Mouse (Mus musculus) embryonic facial prominence, embryonic 14.5 days (tissue): Measurements from ENCODE around the gene Gbx2. TPM values are rescaled to one million over a fixed set of nuclear protein-coding genes. Genes with fewer than 3 reads are reported as not detected.

Experiments used
- ATAC-seq: fragments of 200-750 bp; cut with Nextera tagmentation; 2 replicates; pipeline ENCODE4 v1.8.0; 2017; ENCODE audit warnings: low read depth, moderate number of reproducible peaks, moderate TSS enrichment
- DNase-seq: peaks from one replicate; pipeline ENCODE4 v3.0.0-alpha.2; 2015; ENCODE audit warnings: low spot score
- H3K27ac ChIP-seq: fragments of 300-500 bp; sonication (generic); replicated peaks from 2 replicates; pipeline ENCODE4 v1.5.1; 2014; ENCODE audit warnings: low read depth, mild to moderate bottlenecking, low read length, moderate library complexity
- H3K27me3 ChIP-seq: fragments of 300-500 bp; sonication (generic); replicated peaks from 2 replicates; pipeline ENCODE4 v1.6.1; 2014; ENCODE audit warnings: low read length; ENCODE audit not compliant: control insufficient read depth, insufficient read depth
- H3K36me3 ChIP-seq: fragments of 300-500 bp; sonication (generic); 2 replicates; pipeline ENCODE4 v1.6.1; 2014; ENCODE audit warnings: low read length, mixed read lengths; ENCODE audit not compliant: control insufficient read depth, insufficient read depth
- H3K4me1 ChIP-seq: fragments of 300-500 bp; sonication (generic); 2 replicates; pipeline ENCODE4 v1.6.1; 2014; ENCODE audit warnings: antibody characterized with exemption, low read length; ENCODE audit not compliant: control insufficient read depth, insufficient read depth
- H3K4me2 ChIP-seq: fragments of 300-500 bp; sonication (generic); 2 replicates; pipeline ENCODE4 v1.6.1; 2014; ENCODE audit warnings: low read depth, mild to moderate bottlenecking, low read length, moderate library complexity, mixed read lengths
- H3K4me3 ChIP-seq: fragments of 300-500 bp; sonication (generic); 2 replicates; pipeline ENCODE4 v1.5.1; 2014; ENCODE audit warnings: low read depth, mild to moderate bottlenecking, low read length
- H3K9ac ChIP-seq: fragments of 300-500 bp; sonication (generic); 2 replicates; pipeline ENCODE4 v1.6.1; 2014; ENCODE audit warnings: low read depth, mild to moderate bottlenecking, low read length, moderate library complexity, mixed read lengths
- H3K9me3 ChIP-seq: fragments of 300-500 bp; sonication (generic); 2 replicates; pipeline ENCODE4 v1.6.1; 2016; ENCODE audit warnings: low read length; ENCODE audit not compliant: control insufficient read depth
- WGBS: fragments of 180-500 bp; shearing (Covaris S2); extraction: QIAGEN DNeasy Blood & Tissue Kit; methylation state at CpG from one replicate; pipeline ENCODE4 v1.1.7; 2014; 5-methylcytosine and 5-hydroxymethylcytosine counted together
- polyA plus RNA-seq: library from polyadenylated mRNA; unstranded; fragments of >200 nt; fragmentation: Nextera tagmentation; extraction: Ambion mirVana; gene quantifications from 2 replicates; pipeline ENCODE4 v1.2.1, GENCODE M21; 2014

The Gbx2 gene
- polyA plus RNA-seq, 1 experiment from 2014 or later: 0.18 TPM

- Histone ChIP-seq H3K4me2 (no peak overlapping the region; the same call in 1 of the 2 replicates), H3K27ac (no peak overlapping the region), H3K9ac (no peak overlapping the region), H3K27me3 (peaks cover 94% of the 10 kb centered on the region), H3K36me3 (no peaks in the 10 kb centered on the region), H3K9me3 (no peaks in the 10 kb centered on the region), H3K4me3 (no peak overlapping the region), H3K4me1 (peaks cover 6% of the 10 kb centered on the region; the same call in 1 of the 2 replicates)
- DNase-seq: no peak
- WGBS: 10% methylated on average over 15 of the region's 15 CpGs
- no peak for ATAC-seq
These were observed 10.1 kb upstream of the Gbx2 start for GRCm38 (mm10) chr1:89940961-89941524.

GRCm38 (mm10) chr1:89939981-89940726 lies 9.2 kb upstream of the Gbx2 start:
- Histone ChIP-seq H3K27ac (no peak overlapping the region), H3K4me1 (peaks cover 10% of the 10 kb centered on the region), H3K4me3 (peak overlapping the region; percentile 20; the same call in 1 of the 2 replicates), H3K36me3 (no peaks in the 10 kb centered on the region), H3K27me3 (peaks cover 96% of the 10 kb centered on the region), H3K9me3 (no peaks in the 10 kb centered on the region), H3K4me2 (peak overlapping the region; percentile 29; the same call in 1 of the 2 replicates), H3K9ac (no peak overlapping the region)
- WGBS: 4% methylated on average over 26 of the region's 34 CpGs
- ATAC-seq (peak; percentile 62; the same call in 1 of the 2 replicates), DNase-seq (peak; percentile 61)

GRCm38 (mm10) chr1:89939596-89939960 lies 8.6 kb upstream of the Gbx2 start:
- Histone ChIP-seq H3K4me1 (peaks cover 10% of the 10 kb centered on the region), H3K27ac (no peak overlapping the region), H3K36me3 (no peaks in the 10 kb centered on the region), H3K27me3 (peaks cover 97% of the 10 kb centered on the region), H3K4me2 (no peak overlapping the region), H3K9me3 (no peaks in the 10 kb centered on the region), H3K4me3 (no peak overlapping the region), H3K9ac (no peak overlapping the region)
- ATAC-seq (no peak), DNase-seq (no peak)
- WGBS: 30% methylated on average over 16 of the region's 16 CpGs

GRCm38 (mm10) chr1:89938884-89939595 lies 8.1 kb upstream of the Gbx2 start:
- Histone ChIP-seq H3K27me3 (peaks cover 97% of the 10 kb centered on the region), H3K27ac (no peak overlapping the region), H3K4me1 (peaks cover 10% of the 10 kb centered on the region), H3K9me3 (no peaks in the 10 kb centered on the region), H3K4me2 (no peak overlapping the region), H3K9ac (no peak overlapping the region), H3K36me3 (no peaks in the 10 kb centered on the region), H3K4me3 (no peak overlapping the region)
- no peak for ATAC-seq
- 24% methylated on average over 16 of the region's 16 CpGs for WGBS
- no peak for DNase-seq

- no peak overlapping the region for H3K4me3 ChIP-seq
- H3K27me3 ChIP-seq: peaks cover 98% of the 10 kb centered on the region
- no peak overlapping the region for H3K4me2 ChIP-seq
- no peak overlapping the region for H3K9ac ChIP-seq
- 3% methylated on average over 29 of the region's 29 CpGs for WGBS
- peaks cover 11% of the 10 kb centered on the region for H3K4me1 ChIP-seq
- no peak overlapping the region for H3K27ac ChIP-seq
- ATAC-seq (no peak), DNase-seq (no peak)
- H3K9me3 ChIP-seq: no peaks in the 10 kb centered on the region
- H3K36me3 ChIP-seq: no peaks in the 10 kb centered on the region
These were observed 4.7 kb upstream of the Gbx2 start for GRCm38 (mm10) chr1:89935493-89936348.

DNA sequence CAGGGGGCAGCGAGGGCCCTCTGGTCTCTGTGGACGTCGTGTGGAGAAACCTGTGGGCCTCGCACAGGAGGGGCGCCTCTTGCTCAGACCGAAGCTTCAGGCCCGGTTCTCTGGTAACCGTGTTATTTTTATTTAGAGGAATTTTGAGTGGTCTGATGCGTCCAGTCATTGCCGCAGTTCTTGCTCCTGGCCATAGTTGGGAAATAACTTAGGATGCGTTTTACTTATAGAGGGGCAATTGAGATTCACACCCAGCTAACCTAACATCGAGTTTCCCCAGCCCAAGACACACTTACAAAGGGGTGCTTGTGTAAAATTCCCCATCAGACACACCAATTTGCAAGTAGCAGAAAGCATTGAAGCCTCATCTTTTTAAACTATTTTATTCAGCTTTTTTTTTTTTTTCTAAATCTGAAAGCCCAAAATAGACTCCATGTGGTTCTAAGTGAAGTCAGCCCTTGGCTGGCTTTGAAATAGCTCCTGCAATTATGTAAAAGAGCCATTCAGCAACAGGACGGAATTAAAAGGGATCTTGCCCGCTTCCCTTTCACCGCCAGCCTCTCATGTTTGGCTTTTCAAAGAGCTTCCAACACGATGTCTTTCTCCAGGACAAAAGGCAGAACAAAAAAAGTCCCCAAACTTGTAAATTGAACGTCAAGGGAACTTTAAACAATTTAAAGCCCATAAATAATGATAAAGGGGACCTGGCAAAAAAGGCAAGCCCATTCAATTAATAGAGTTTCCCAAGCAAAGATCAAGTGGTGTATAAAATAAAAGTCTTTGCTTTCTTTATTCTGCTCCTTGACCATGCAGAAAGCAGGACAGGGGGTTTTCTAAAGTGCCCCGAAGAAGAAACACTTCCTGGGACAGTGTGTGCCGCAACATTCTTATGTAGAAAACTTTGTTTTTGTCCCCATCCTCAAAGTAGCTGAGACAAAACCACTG lies 3.6 kb upstream of the Gbx2 start:
- Histone ChIP-seq H3K4me3 (no peak overlapping the region), H3K9ac (no peak overlapping the region), H3K27me3 (peaks cover 100% of the 10 kb centered on the region), H3K27ac (no peak overlapping the region), H3K9me3 (no peaks in the 10 kb centered on the region), H3K4me1 (peaks cover 20% of the 10 kb centered on the region), H3K36me3 (no peaks in the 10 kb centered on the region), H3K4me2 (no peak overlapping the region)
- 4% methylated on average over 19 of the region's 19 CpGs for WGBS
- peak; percentile 48 for DNase-seq
- no peak for ATAC-seq

GRCm38 (mm10) chr1:89933786-89934185 lies 2.8 kb upstream of the Gbx2 start:
- DNase-seq (no peak), ATAC-seq (no peak)
- H3K36me3 ChIP-seq: no peaks in the 10 kb centered on the region
- peaks cover 100% of the 10 kb centered on the region for H3K27me3 ChIP-seq
- no peak overlapping the region for H3K4me2 ChIP-seq
- no peaks in the 10 kb centered on the region for H3K9me3 ChIP-seq
- no peak overlapping the region for H3K27ac ChIP-seq
- under 1% methylated on average over 21 of the region's 21 CpGs for WGBS
- no peak overlapping the region for H3K9ac ChIP-seq
- peaks cover 20% of the 10 kb centered on the region for H3K4me1 ChIP-seq
- H3K4me3 ChIP-seq: no peak overlapping the region
